Mouse (Mus musculus): ENCODE results near the gene Lgr6. TPM values are rescaled to one million over a fixed set of nuclear protein-coding genes. Genes with fewer than 3 reads are reported as not detected.

Lgr6 gene
- polyA plus RNA-seq, 1 experiment: 0.06 TPM

DNA sequence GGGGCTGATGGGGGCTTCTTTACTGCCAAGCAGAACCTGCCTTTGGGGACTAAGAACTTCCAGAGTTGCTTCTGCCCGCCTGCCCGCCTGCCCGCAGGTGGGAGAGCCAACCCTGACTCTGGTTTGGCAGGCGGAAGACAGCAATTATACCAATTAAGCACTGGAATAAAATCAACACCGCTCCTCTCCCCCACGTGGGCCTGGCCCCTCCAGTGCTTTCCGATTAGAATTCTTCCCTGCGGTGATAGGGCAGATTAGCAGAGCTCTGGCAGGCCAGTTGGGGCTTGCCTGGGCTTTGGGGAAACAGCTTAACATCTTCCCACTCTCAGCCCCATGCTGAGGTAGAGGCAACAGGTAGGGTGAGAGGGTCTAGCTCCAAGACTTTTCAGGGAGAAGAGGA, 72.4 kb downstream of the Lgr6 start:
- WGBS: 50% methylated on average over 8 of the region's 8 CpGs
- Histone ChIP-seq H3K27ac (ENCODE audit: insufficient read depth, low read depth, low read length) (no peak overlapping the region), H3K4me3 (ENCODE audit: low read depth, low read length) (no peak overlapping the region), H3K4me1 (ENCODE audit: control insufficient read depth, insufficient read depth, insufficient read length, low read length) (no peaks in the 10 kb centered on the region), H3K27me3 (ENCODE audit: control insufficient read depth, insufficient read depth, low read length) (no peaks in the 10 kb centered on the region), H3K36me3 (ENCODE audit: control insufficient read depth, insufficient read depth, low read length) (no peaks in the 10 kb centered on the region)
- TF ChIP-seq POLR2A (IDR thresholded peaks at IDR 0.05; ENCODE audit: low read depth, low read length) (no peak), CTCF (IDR thresholded peaks at IDR 0.05; ENCODE audit: extremely low read depth, insufficient read length, insufficient replicate concordance, low read depth, low read length) (no peak)

DNA sequence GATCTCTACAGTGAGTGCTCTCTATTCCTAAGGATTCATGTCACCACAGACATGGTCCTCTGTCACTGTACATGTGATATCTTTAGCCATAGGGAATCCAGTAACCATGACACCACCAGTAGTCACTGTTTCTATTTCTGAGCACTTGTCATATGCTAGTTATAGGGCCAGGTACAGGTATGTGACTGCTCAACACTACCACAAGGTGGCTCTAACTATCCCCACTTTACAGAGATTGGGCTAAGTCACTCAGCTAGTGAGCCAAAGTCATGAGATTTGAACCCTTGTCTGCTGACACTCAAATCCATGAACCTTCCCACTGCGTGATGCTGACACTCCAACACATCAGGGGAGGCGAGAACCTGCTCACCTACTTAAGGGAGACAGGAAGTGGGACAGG, 75.0 kb downstream of the Lgr6 start:
- TF ChIP-seq CTCF (IDR thresholded peaks at IDR 0.05; ENCODE audit: extremely low read depth, insufficient read length, insufficient replicate concordance, low read depth, low read length) (no peak), POLR2A (IDR thresholded peaks at IDR 0.05; ENCODE audit: low read depth, low read length) (no peak)
- Histone ChIP-seq H3K36me3 (ENCODE audit: control insufficient read depth, insufficient read depth, low read length) (no peaks in the 10 kb centered on the region), H3K4me1 (ENCODE audit: control insufficient read depth, insufficient read depth, insufficient read length, low read length) (no peaks in the 10 kb centered on the region), H3K4me3 (ENCODE audit: low read depth, low read length) (no peak overlapping the region), H3K27ac (ENCODE audit: insufficient read depth, low read depth, low read length) (no peak overlapping the region), H3K27me3 (ENCODE audit: control insufficient read depth, insufficient read depth, low read length) (no peaks in the 10 kb centered on the region)
- WGBS: 72% methylated on average over 2 of the region's 2 CpGs

DNA sequence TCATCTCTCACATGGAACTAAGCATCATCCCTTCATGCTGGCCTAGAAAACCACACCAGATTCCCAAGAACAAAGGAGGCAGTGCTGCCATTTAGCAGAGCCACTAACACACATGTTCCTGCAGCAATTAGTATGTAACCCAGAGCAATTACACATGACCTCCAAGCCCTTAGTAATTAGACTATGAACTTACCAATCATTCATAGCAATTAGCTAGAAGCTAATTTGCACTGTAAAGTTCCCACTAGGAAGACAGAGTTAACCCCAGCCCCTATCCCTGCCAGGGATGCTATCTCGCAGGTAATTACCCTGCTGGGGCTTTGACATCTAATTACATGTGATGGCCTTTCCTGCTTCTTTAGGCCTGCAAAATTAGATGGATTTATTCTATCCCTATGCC, 78.8 kb downstream of the Lgr6 start:
- no peaks in the 10 kb centered on the region for H3K27me3 ChIP-seq (ENCODE audit: control insufficient read depth, insufficient read depth, low read length)
- WGBS: 83% methylated on average over 1 of the region's 1 CpGs
- H3K36me3 ChIP-seq (ENCODE audit: control insufficient read depth, insufficient read depth, low read length): no peaks in the 10 kb centered on the region
- no peak overlapping the region for H3K27ac ChIP-seq (ENCODE audit: insufficient read depth, low read depth, low read length)
- TF ChIP-seq CTCF (IDR thresholded peaks at IDR 0.05; ENCODE audit: extremely low read depth, insufficient read length, insufficient replicate concordance, low read depth, low read length) (no peak), POLR2A (IDR thresholded peaks at IDR 0.05; ENCODE audit: low read depth, low read length) (no peak)
- H3K4me1 ChIP-seq (ENCODE audit: control insufficient read depth, insufficient read depth, insufficient read length, low read length): no peaks in the 10 kb centered on the region
- no peak overlapping the region for H3K4me3 ChIP-seq (ENCODE audit: low read depth, low read length)

DNA sequence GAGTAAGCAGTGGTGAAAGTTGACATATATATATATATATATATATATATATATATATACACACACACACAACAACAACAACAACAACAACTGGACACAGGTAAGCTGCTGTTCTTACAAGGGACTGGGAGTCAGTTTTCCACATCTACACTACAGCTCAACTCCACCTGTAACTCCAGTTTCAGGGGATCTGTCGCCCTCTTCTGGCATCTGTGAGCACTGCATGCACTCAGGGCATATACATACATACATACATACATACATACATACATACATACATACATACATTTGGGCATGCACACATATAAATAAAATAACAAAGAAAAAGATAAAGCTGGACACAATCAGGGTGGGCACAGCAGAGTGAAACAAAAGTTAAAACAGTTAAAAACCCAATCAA, 81.5 kb downstream of the Lgr6 start:
- TF ChIP-seq POLR2A (IDR thresholded peaks at IDR 0.05; ENCODE audit: low read depth, low read length) (no peak), CTCF (IDR thresholded peaks at IDR 0.05; ENCODE audit: extremely low read depth, insufficient read length, insufficient replicate concordance, low read depth, low read length) (no peak)
- Histone ChIP-seq H3K4me3 (ENCODE audit: low read depth, low read length) (no peak overlapping the region), H3K36me3 (ENCODE audit: control insufficient read depth, insufficient read depth, low read length) (no peaks in the 10 kb centered on the region), H3K27me3 (ENCODE audit: control insufficient read depth, insufficient read depth, low read length) (no peaks in the 10 kb centered on the region), H3K27ac (ENCODE audit: insufficient read depth, low read depth, low read length) (no peak overlapping the region), H3K4me1 (ENCODE audit: control insufficient read depth, insufficient read depth, insufficient read length, low read length) (no peaks in the 10 kb centered on the region)
- 76% methylated on average over 1 of the region's 1 CpGs for WGBS

DNA sequence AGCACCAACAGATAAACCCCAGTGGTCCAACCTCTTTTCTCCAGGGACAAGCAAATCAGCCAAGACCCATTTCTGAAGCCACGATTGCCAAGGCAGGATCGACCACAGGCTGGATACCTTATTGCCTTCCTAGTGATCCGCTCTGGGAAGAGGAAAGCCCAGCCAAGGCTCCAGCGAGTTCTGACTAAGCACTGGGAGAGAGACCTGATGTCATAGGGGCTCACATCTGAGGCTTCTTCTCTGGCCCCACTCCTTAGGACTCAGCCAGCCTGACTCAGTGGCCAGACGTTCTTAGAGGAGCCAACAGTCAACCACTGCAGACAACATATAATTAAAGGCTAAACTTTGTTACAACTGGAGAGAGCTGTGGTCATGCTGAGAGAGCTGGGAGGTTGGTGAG, 83.1 kb downstream of the Lgr6 start:
- Histone ChIP-seq H3K4me3 (ENCODE audit: low read depth, low read length) (no peak overlapping the region), H3K4me1 (ENCODE audit: control insufficient read depth, insufficient read depth, insufficient read length, low read length) (no peaks in the 10 kb centered on the region), H3K36me3 (ENCODE audit: control insufficient read depth, insufficient read depth, low read length) (no peaks in the 10 kb centered on the region), H3K27ac (ENCODE audit: insufficient read depth, low read depth, low read length) (no peak overlapping the region), H3K27me3 (ENCODE audit: control insufficient read depth, insufficient read depth, low read length) (no peaks in the 10 kb centered on the region)
- WGBS: 56% methylated on average over 5 of the region's 5 CpGs
- no peak for TF ChIP-seq POLR2A (IDR thresholded peaks at IDR 0.05; ENCODE audit: low read depth, low read length)
- no peak for TF ChIP-seq CTCF (IDR thresholded peaks at IDR 0.05; ENCODE audit: extremely low read depth, insufficient read length, insufficient replicate concordance, low read depth, low read length)

DNA sequence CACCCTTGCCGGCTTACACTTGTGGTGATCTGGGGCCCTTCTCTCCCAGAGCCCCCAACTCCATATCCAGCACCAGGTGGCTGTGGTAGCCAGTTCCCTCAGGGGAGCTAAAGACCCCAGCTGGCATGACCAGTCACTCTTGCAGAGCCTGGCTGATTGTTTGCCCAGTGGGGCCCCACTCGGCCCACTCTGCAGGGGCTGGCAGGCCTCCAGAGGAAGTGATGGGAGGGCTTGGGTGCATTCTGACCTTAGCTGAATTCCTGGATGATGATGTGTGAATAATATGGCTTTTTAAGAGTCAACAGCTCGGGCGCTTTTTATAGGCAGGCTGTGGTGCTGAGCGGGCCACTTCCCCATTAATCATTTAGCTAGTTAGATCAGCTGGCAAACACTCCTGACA, 84.1 kb downstream of the Lgr6 start:
- Histone ChIP-seq H3K4me1 (ENCODE audit: control insufficient read depth, insufficient read depth, insufficient read length, low read length) (no peaks in the 10 kb centered on the region), H3K27ac (ENCODE audit: insufficient read depth, low read depth, low read length) (no peak overlapping the region)
- 3% methylated on average over 5 of the region's 5 CpGs for WGBS

DNA sequence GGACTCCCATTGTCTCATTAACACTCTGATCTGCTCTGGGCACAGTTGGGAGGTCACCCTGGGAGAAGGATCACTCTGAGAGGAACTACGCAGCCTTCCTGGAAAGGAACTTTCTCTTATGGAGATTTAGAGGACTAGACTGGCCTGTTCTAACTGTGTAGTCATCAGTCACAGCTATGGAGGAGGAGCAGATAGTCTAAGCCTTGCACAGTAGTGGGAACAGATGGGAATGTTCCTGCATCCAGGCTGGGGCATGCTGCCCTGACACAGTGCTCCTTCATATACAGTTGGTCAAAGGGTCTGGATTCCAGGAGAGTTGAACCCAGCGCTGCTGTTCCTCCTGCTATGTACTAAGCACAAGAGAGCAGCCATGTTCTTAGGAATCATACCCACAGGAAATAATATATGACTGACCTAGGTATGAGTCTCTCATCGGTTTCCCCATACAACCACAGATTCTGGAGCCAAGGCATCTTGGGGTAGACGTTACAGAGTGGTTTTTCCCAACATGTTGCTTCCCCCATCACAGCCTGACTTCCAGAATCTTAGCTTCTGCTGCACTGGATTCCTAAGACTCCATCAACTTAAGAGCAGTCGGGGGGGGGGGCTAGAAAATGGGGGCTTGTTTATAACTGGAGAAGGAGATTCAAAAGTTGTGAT, 84.7 kb downstream of the Lgr6 start:
- Histone ChIP-seq H3K4me1 (ENCODE audit: control insufficient read depth, insufficient read depth, insufficient read length, low read length) (no peaks in the 10 kb centered on the region), H3K27ac (ENCODE audit: insufficient read depth, low read depth, low read length) (no peak overlapping the region), H3K36me3 (ENCODE audit: control insufficient read depth, insufficient read depth, low read length) (no peaks in the 10 kb centered on the region), H3K27me3 (ENCODE audit: control insufficient read depth, insufficient read depth, low read length) (no peaks in the 10 kb centered on the region), H3K4me3 (ENCODE audit: low read depth, low read length) (no peak overlapping the region)
- TF ChIP-seq POLR2A (IDR thresholded peaks at IDR 0.05; ENCODE audit: low read depth, low read length) (no peak), CTCF (IDR thresholded peaks at IDR 0.05; ENCODE audit: extremely low read depth, insufficient read length, insufficient replicate concordance, low read depth, low read length) (no peak)
- WGBS: 64% methylated on average over 5 of the region's 5 CpGs

More for the DNA sequence above, 84.1 kb downstream of the Lgr6 start:
- Histone ChIP-seq H3K36me3 (ENCODE audit: control insufficient read depth, insufficient read depth, low read length) (no peaks in the 10 kb centered on the region), H3K27me3 (ENCODE audit: control insufficient read depth, insufficient read depth, low read length) (no peaks in the 10 kb centered on the region), H3K4me3 (ENCODE audit: low read depth, low read length) (no peak overlapping the region)
- TF ChIP-seq POLR2A (IDR thresholded peaks at IDR 0.05; ENCODE audit: low read depth, low read length) (no peak), CTCF (IDR thresholded peaks at IDR 0.05; ENCODE audit: extremely low read depth, insufficient read length, insufficient replicate concordance, low read depth, low read length) (no peak)
